Mouse (Mus musculus) olfactory bulb, adult 2 months (tissue): ENCODE data around the gene Itga6.

Experiments used
- CTCF ChIP-seq: fragments of 200-500 bp; IDR thresholded peaks from 2 replicates; pipeline ENCODE4 v1.5.1; 2012; ENCODE audit warnings: low read depth, mild to moderate bottlenecking, low read length, moderate library complexity; ENCODE audit not compliant: insufficient read depth
- POLR2A ChIP-seq: fragments of 200-500 bp; IDR thresholded peaks from 2 replicates; pipeline ENCODE4 v1.6.1; 2012; ENCODE audit warnings: mild to moderate bottlenecking, low read depth, low read length, moderate library complexity; ENCODE audit not compliant: insufficient read depth

DNA sequence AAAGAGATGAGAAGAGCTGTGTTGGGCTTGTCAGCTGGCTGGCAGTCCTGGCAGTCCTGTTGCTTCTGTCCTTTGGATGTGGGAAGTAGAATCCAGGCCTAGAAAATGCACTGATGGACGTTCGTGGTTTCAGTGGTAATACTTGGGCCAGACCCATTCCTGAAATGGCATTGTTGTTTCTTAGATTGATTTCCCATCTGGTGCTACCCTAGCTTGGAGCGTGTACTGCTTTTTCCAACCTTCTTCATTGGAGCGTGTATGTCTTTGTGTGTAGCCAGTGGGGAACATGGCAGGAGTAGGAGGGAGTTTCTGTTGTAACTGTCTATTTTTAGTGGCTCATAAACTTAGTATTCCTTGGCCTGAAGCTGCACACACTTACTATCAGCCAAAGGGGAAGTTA, 10.3 kb downstream of the Itga6 start:
- TF ChIP-seq CTCF = no peak
- no peak for TF ChIP-seq POLR2A
